ENCODE assay signal across 9 mouse cellular contexts in the genomic region with DNA sequence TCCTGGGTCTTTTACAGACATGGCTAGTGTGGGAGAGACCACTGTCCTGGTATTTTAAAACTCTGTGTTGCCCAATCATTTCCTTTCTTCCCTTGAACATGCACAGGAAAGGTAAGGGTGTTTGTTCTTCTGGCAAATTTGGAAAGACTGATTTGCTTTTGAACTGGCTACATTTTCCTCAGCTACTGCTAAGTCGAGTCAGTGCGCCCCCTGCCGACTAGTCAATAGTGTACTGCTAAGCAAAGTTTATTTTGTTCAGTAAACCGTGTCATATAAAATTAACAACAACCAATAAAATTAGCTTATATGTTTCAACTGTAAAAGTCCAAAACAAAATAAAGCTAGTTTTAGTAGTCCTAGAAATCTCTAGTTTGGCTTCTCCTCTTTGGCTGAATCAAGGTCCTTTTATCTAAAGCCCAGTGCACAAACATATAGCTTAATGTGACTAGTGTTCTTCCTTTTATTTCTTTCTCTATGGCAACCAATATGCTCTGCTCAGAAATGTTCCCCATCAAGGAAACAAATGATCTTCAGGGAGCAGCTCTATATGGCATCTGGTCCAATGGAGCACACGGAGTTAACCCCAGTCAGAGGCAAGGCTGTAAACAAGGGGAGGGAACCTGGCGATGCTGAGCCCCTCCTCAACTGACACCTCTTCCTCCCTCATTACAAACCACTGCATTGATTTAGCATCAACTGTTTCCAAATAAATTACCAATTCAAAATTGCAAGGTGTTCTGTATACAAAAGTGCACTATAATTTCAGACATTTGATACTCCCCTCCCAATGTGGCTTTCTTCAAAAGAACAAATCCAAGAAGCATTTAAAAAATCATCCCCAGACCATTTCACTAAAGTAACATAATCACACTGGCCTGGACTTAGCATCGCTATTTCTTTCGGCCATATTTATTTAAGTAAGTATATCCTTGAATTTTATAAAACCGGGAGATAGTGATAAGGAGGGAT. TPM values are rescaled to one million over a fixed set of nuclear protein-coding genes. Genes with fewer than 3 reads are reported as not detected.
DNase-seq lines count a peak whose midpoint lies in the region; ATAC-seq and TF ChIP-seq lines count a peak whose summit lies in the region.
"Had no signal": no experiment of that assay in that cellular context is flagged by ENCODE, and none has a peak within 500 bp of the region (broad histone marks: within the 10 kb centered on the region; RNA-seq: fewer than 3 reads in every experiment).

No protein-coding gene starts in this region.

- no peak overlapping the region for H3K9ac ChIP-seq in heart, postnatal 0 days (replicated peaks; ENCODE audit: low read depth, low read length)
- peak overlapping the region; percentile 88 for H3K9ac ChIP-seq in hindbrain, embryonic 14.5 days
- H3K9ac ChIP-seq in neural tube, embryonic 13.5 days = peak overlapping the region; percentile 88

- no peak for TF ChIP-seq EP300 in heart, postnatal 0 days (IDR thresholded peaks at IDR 0.05; ENCODE audit: low read depth)

- H3K4me2 ChIP-seq in heart, postnatal 0 days (ENCODE audit: low read depth, low read length) = no peak overlapping the region
- peak overlapping the region; percentile 99 for H3K4me2 ChIP-seq in hindbrain, embryonic 14.5 days (replicated peaks)
- H3K4me2 ChIP-seq in neural tube, embryonic 13.5 days = peak overlapping the region; percentile 86

- H3K4me3 ChIP-seq in heart, postnatal 0 days (ENCODE audit: low read depth, low read length) = no peak overlapping the region
- no peak overlapping the region for H3K4me3 ChIP-seq in heart, embryonic 10.5 days
- H3K4me3 ChIP-seq in hindbrain, embryonic 14.5 days (replicated peaks; ENCODE audit: low read length) = peak overlapping the region; percentile 89
- H3K4me3 ChIP-seq in neural tube, embryonic 13.5 days = peak overlapping the region; percentile 90

- no peaks in the 10 kb centered on the region for H3K9me3 ChIP-seq in heart, postnatal 0 days (replicated peaks; ENCODE audit: control insufficient read depth, low read length)
- H3K9me3 ChIP-seq in heart, embryonic 10.5 days = no peaks in the 10 kb centered on the region
- no peaks in the 10 kb centered on the region for H3K9me3 ChIP-seq in hindbrain, embryonic 14.5 days (ENCODE audit: control insufficient read depth, low read length)
- no peaks in the 10 kb centered on the region for H3K9me3 ChIP-seq in neural tube, embryonic 13.5 days

- TF ChIP-seq CTCF in heart, postnatal 0 days (IDR thresholded peaks at IDR 0.05; ENCODE audit: low read depth) = peak; percentile 77

- WGBS in heart, postnatal 0 days = 4% methylated on average over 9 of the region's 9 CpGs
- WGBS in heart, embryonic 10.5 days = 2% methylated on average over 9 of the region's 9 CpGs
- WGBS in hindbrain, embryonic 14.5 days = 2% methylated on average over 9 of the region's 9 CpGs
- 2% methylated on average over 9 of the region's 9 CpGs for WGBS in neural tube, embryonic 13.5 days

- peaks cover 9% of the 10 kb centered on the region for H3K4me1 ChIP-seq in heart, postnatal 0 days (ENCODE audit: control insufficient read depth, insufficient read depth)
- H3K4me1 ChIP-seq in heart, embryonic 10.5 days = peaks cover 14% of the 10 kb centered on the region
- peaks cover 13% of the 10 kb centered on the region for H3K4me1 ChIP-seq in hindbrain, embryonic 14.5 days (replicated peaks; ENCODE audit: control insufficient read depth, insufficient read depth, low read length)
- peaks cover 60% of the 10 kb centered on the region for H3K4me1 ChIP-seq in neural tube, embryonic 13.5 days (replicated peaks)

- intact Hi-C loops in left cerebral cortex, postnatal 25 days (cut with DNase I) = loop anchor here (2.0 to 10.0 kb wide), 5 partner anchors 793 to 1657 kb away; no protein-coding TSS in a partner anchor

- no peaks in the 10 kb centered on the region for H3K36me3 ChIP-seq in heart, postnatal 0 days (replicated peaks; ENCODE audit: control insufficient read depth, insufficient read depth, low read length)
- no peaks in the 10 kb centered on the region for H3K36me3 ChIP-seq in heart, embryonic 10.5 days
- no peaks in the 10 kb centered on the region for H3K36me3 ChIP-seq in hindbrain, embryonic 14.5 days (replicated peaks; ENCODE audit: control insufficient read depth, insufficient read depth)
- no peaks in the 10 kb centered on the region for H3K36me3 ChIP-seq in neural tube, embryonic 13.5 days

- DNase-seq in heart, postnatal 0 days (ENCODE audit: low spot score) = peak; percentile 69
- DNase-seq in heart, embryonic 10.5 days (ENCODE audit: low spot score) = no peak
- DNase-seq in Muller cell, postnatal 12 days (ENCODE audit: inconsistent ontology term) = peak; percentile 52
- DNase-seq in embryo, embryonic 10.5 days (ENCODE audit: low spot score) = peak; percentile 90
- DNase-seq in hindbrain, embryonic 14.5 days (ENCODE audit: low spot score) = peak; percentile 87
- DNase-seq in left cerebral cortex, postnatal 25 days (ENCODE audit: low spot score in 2 of 2) = peak; percentile 80 to 91

- ATAC-seq in heart, postnatal 0 days (ENCODE audit: insufficient read depth, low read depth) = no peak
- peak; percentile 13; the same call in 1 of the 2 replicates for ATAC-seq in hindbrain, embryonic 14.5 days (ENCODE audit: low FRiP score)
- ATAC-seq in neural tube, embryonic 13.5 days (ENCODE audit: low read depth) = peak; percentile 41
- no peak for ATAC-seq in megakaryocyte-erythroid progenitor cell, adult 5-6 weeks (replicated peaks; ENCODE audit: low FRiP score, low TSS enrichment, poor library complexity, severe bottlenecking)

- H3K27me3 ChIP-seq in heart, postnatal 0 days (ENCODE audit: control insufficient read depth, insufficient read depth, low read length) = peaks cover 99% of the 10 kb centered on the region
- peaks cover 85% of the 10 kb centered on the region for H3K27me3 ChIP-seq in heart, embryonic 10.5 days (ENCODE audit: insufficient read depth, poor library complexity, severe bottlenecking)
- no peaks in the 10 kb centered on the region for H3K27me3 ChIP-seq in hindbrain, embryonic 14.5 days (ENCODE audit: control insufficient read depth, insufficient read depth, low read length)
- peaks cover 8% of the 10 kb centered on the region; the same call in 1 of the 2 replicates for H3K27me3 ChIP-seq in neural tube, embryonic 13.5 days

- H3K27ac ChIP-seq in heart, postnatal 0 days (ENCODE audit: low read depth) = no peak overlapping the region
- H3K27ac ChIP-seq in heart, embryonic 10.5 days = no peak overlapping the region
- H3K27ac ChIP-seq in hindbrain, embryonic 14.5 days = peak overlapping the region; percentile 98
- peak overlapping the region; percentile 97 for H3K27ac ChIP-seq in neural tube, embryonic 13.5 days (replicated peaks)

RNA-seq across cellular contexts. Expression of a gene that starts 4.1 kb away (rescaled TPM):
- not detected in 2 replicates for total RNA-seq in heart, postnatal 0 days (2014; rRNA removed; ENCODE audit: low replicate concordance)
- not detected in 2 replicates for polyA plus RNA-seq in heart, postnatal 0 days (2015; fragmentation: Nextera tagmentation; extraction: Ambion mirVana)
- polyA plus RNA-seq in heart, embryonic 10.5 days (2016; fragmentation: Nextera tagmentation; extraction: Ambion mirVana) = 0.03 and 0.43 TPM in 2 replicates
- 10.6 and 11.5 TPM in 2 replicates for polyA plus RNA-seq in hindbrain, embryonic 14.5 days (2014; fragmentation: Nextera tagmentation; extraction: Ambion mirVana)
- total RNA-seq in left cerebral cortex, postnatal 25 days (2021) = 10 to 100 TPM; 57.6 to 59.5 TPM
- polyA plus RNA-seq in neural tube, embryonic 13.5 days (2015; fragmentation: Nextera tagmentation; extraction: Ambion mirVana) = 10.5 and 12.2 TPM in 2 replicates
- not detected in 2 replicates for total RNA-seq in megakaryocyte-erythroid progenitor cell, adult 5-6 weeks (2014; fragmentation: Nextera tagmentation)
- not detected in 2 replicates for total RNA-seq in megakaryocyte-erythroid progenitor cell, adult 5-6 weeks (2017)
- polyA plus RNA-seq: liver, embryonic 16.5 days had no signal

Comparison
In these comparisons a context has a peak if more than half of its experiments do, and no peak if none do; other contexts are left out.
1. ATAC-seq: peak in hindbrain, embryonic 14.5 days (single experiment) and neural tube, embryonic 13.5 days (single experiment); none in heart, postnatal 0 days (single experiment) and megakaryocyte-erythroid progenitor cell, adult 5-6 weeks (single experiment).
2. H3K27ac ChIP-seq: peak in hindbrain, embryonic 14.5 days (single experiment) and neural tube, embryonic 13.5 days (single experiment); none in heart, postnatal 0 days (single experiment) and heart, embryonic 10.5 days (single experiment).
3. H3K4me3 ChIP-seq: peak in hindbrain, embryonic 14.5 days (single experiment) and neural tube, embryonic 13.5 days (single experiment); none in heart, postnatal 0 days (single experiment) and heart, embryonic 10.5 days (single experiment).